Mouse (Mus musculus): ENCODE measurements around the gene Fshr. TPM values are rescaled to one million over a fixed set of nuclear protein-coding genes. Genes with fewer than 3 reads are reported as not detected.

Fshr gene
- total RNA-seq, 1 experiment: not detected

GRCm38 (mm10) chr17:89049071-89049470 lies 151.4 kb downstream of the Fshr start:
- no peak overlapping the region for H3K9ac ChIP-seq (ENCODE audit: insufficient read depth, low read depth, low read length, poor library complexity, severe bottlenecking)
- no peaks in the 10 kb centered on the region for H3K36me3 ChIP-seq (ENCODE audit: control insufficient read depth, insufficient read depth, low read length, poor library complexity, severe bottlenecking)
- H3K9me3 ChIP-seq (ENCODE audit: control insufficient read depth, insufficient read depth, low read depth, low read length): no peaks in the 10 kb centered on the region
- in situ Hi-C loops (cut with MboI; ENCODE audit: low sequenced_read_pairs in 2 of 2, unreplicated experiment in 2 of 2): no loop called here
- no peak for DNase-seq (ENCODE audit: low read depth, low spot score)
- H3K27ac ChIP-seq (ENCODE audit: insufficient read depth, low read depth, low read length, poor library complexity, severe bottlenecking): no peak overlapping the region
- no peak overlapping the region for H3K4me3 ChIP-seq (ENCODE audit: insufficient read depth in 1 of 2, low read depth in 1 of 2, low read length in 2 of 2, poor library complexity in 1 of 2, severe bottlenecking in 1 of 2)
- TF ChIP-seq MAFK (IDR thresholded peaks at IDR 0.05; ENCODE audit: insufficient read depth, low read depth, low read length): no peak
- TF ChIP-seq HCFC1 (IDR thresholded peaks at IDR 0.05; ENCODE audit: borderline replicate concordance, insufficient read depth, low read length): no peak
- H3K4me1 ChIP-seq (ENCODE audit: control insufficient read depth in 2 of 2, insufficient read depth in 2 of 2, low read length in 2 of 2, poor library complexity in 1 of 2): no peaks in the 10 kb centered on the region

GRCm38 (mm10) chr17:89046016-89046415 lies 154.5 kb downstream of the Fshr start:
- TF ChIP-seq HCFC1 (IDR thresholded peaks at IDR 0.05; ENCODE audit: borderline replicate concordance, insufficient read depth, low read length): no peak
- in situ Hi-C loops (cut with MboI; ENCODE audit: low sequenced_read_pairs in 2 of 2, unreplicated experiment in 2 of 2): no loop called here
- H3K27ac ChIP-seq (ENCODE audit: insufficient read depth, low read depth, low read length, poor library complexity, severe bottlenecking): no peak overlapping the region
- H3K4me1 ChIP-seq (ENCODE audit: control insufficient read depth in 2 of 2, insufficient read depth in 2 of 2, low read length in 2 of 2, poor library complexity in 1 of 2): no peaks in the 10 kb centered on the region
- H3K4me3 ChIP-seq (ENCODE audit: insufficient read depth in 1 of 2, low read depth in 1 of 2, low read length in 2 of 2, poor library complexity in 1 of 2, severe bottlenecking in 1 of 2): no peak overlapping the region
- no peak overlapping the region for H3K9ac ChIP-seq (ENCODE audit: insufficient read depth, low read depth, low read length, poor library complexity, severe bottlenecking)
- H3K36me3 ChIP-seq (ENCODE audit: control insufficient read depth, insufficient read depth, low read length, poor library complexity, severe bottlenecking): no peaks in the 10 kb centered on the region
- no peak for DNase-seq (ENCODE audit: low read depth, low spot score)
- H3K9me3 ChIP-seq (ENCODE audit: control insufficient read depth, insufficient read depth, low read depth, low read length): no peaks in the 10 kb centered on the region

DNA sequence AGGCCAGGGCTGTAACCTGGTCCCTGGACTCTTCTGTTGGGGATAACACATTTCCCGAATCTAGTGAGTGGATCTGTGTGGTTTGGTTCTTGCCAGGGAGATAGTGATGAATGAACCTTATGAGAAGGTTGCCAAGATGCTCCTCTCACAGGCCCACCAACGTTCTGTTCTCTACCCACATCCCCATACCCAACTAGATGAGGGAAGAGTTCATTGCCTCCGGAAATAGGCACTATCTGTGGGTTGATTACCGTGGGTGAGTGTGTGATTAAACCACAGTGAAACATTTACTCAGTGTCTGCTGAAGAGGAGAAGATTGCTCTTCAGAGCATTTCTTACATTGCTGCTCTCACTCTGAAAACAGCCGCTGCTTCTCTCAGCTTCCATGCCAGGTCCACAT lies 163.8 kb downstream of the Fshr start:
- no peak for DNase-seq (ENCODE audit: low read depth, low spot score)
- no peaks in the 10 kb centered on the region for H3K4me1 ChIP-seq (ENCODE audit: control insufficient read depth in 2 of 2, insufficient read depth in 2 of 2, low read length in 2 of 2, poor library complexity in 1 of 2)
- H3K27ac ChIP-seq (ENCODE audit: insufficient read depth, low read depth, low read length, poor library complexity, severe bottlenecking): no peak overlapping the region
- H3K9me3 ChIP-seq (ENCODE audit: control insufficient read depth, insufficient read depth, low read depth, low read length): no peaks in the 10 kb centered on the region
- no peak overlapping the region for H3K4me3 ChIP-seq (ENCODE audit: insufficient read depth in 1 of 2, low read depth in 1 of 2, low read length in 2 of 2, poor library complexity in 1 of 2, severe bottlenecking in 1 of 2)
- TF ChIP-seq MAFK (IDR thresholded peaks at IDR 0.05; ENCODE audit: insufficient read depth, low read depth, low read length): no peak
- no peak for TF ChIP-seq CHD2 (IDR thresholded peaks at IDR 0.05; ENCODE audit: low read depth, low read length)
- no peak for TF ChIP-seq HCFC1 (IDR thresholded peaks at IDR 0.05; ENCODE audit: borderline replicate concordance, insufficient read depth, low read length)
- no peak for TF ChIP-seq ZC3H11A (IDR thresholded peaks at IDR 0.05; ENCODE audit: borderline replicate concordance, low read depth, low read length)
- TF ChIP-seq ZNF384 (IDR thresholded peaks at IDR 0.05; ENCODE audit: low read depth, low read length): no peak
- in situ Hi-C loops (cut with MboI; ENCODE audit: low sequenced_read_pairs in 2 of 2, unreplicated experiment in 2 of 2): no loop called here
- H3K36me3 ChIP-seq (ENCODE audit: control insufficient read depth, insufficient read depth, low read length, poor library complexity, severe bottlenecking): no peaks in the 10 kb centered on the region
- H3K9ac ChIP-seq (ENCODE audit: insufficient read depth, low read depth, low read length, poor library complexity, severe bottlenecking): no peak overlapping the region

- Histone ChIP-seq H3K9me3 (ENCODE audit: control insufficient read depth, insufficient read depth, low read depth, low read length) (no peaks in the 10 kb centered on the region), H3K27ac (ENCODE audit: insufficient read depth, low read depth, low read length, poor library complexity, severe bottlenecking) (no peak overlapping the region), H3K36me3 (ENCODE audit: control insufficient read depth, insufficient read depth, low read length, poor library complexity, severe bottlenecking) (no peaks in the 10 kb centered on the region), H3K4me3 (ENCODE audit: insufficient read depth in 1 of 2, low read depth in 1 of 2, low read length in 2 of 2, poor library complexity in 1 of 2, severe bottlenecking in 1 of 2) (no peak overlapping the region), H3K9ac (ENCODE audit: insufficient read depth, low read depth, low read length, poor library complexity, severe bottlenecking) (no peak overlapping the region), H3K4me1 (ENCODE audit: control insufficient read depth in 2 of 2, insufficient read depth in 2 of 2, low read length in 2 of 2, poor library complexity in 1 of 2) (no peaks in the 10 kb centered on the region)
- DNase-seq (ENCODE audit: low read depth, low spot score): no peak
- TF ChIP-seq ZC3H11A (IDR thresholded peaks at IDR 0.05; ENCODE audit: borderline replicate concordance, low read depth, low read length): no peak
- TF ChIP-seq CHD2 (IDR thresholded peaks at IDR 0.05; ENCODE audit: low read depth, low read length): no peak
- no peak for TF ChIP-seq MAFK (IDR thresholded peaks at IDR 0.05; ENCODE audit: insufficient read depth, low read depth, low read length)
- no peak for TF ChIP-seq ZNF384 (IDR thresholded peaks at IDR 0.05; ENCODE audit: low read depth, low read length)
- no peak for TF ChIP-seq HCFC1 (IDR thresholded peaks at IDR 0.05; ENCODE audit: borderline replicate concordance, insufficient read depth, low read length)
- in situ Hi-C loops (cut with MboI; ENCODE audit: low sequenced_read_pairs in 2 of 2, unreplicated experiment in 2 of 2): no loop called here
Measured at GRCm38 (mm10) chr17:89036049-89036448, 164.4 kb downstream of the Fshr start.

DNA sequence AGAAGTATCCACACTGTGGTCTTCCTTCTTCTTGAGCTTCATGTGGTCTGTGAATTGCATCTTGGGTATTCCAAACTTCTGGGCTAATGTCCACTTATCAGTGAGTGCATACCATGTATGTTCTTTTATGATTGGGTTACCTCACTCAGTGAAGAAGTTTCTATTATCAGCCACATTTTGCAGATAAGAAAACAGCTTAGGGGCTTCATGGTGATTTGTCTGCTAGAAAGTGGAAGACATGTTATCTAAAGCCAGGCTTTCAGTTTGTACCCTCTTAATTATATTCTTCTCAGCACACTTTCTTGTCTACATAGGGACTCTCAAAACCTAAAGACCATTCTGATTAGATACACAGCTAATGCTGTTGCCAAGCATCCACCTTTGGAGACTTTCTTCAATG lies 165.8 kb downstream of the Fshr start:
- Histone ChIP-seq H3K9ac (ENCODE audit: insufficient read depth, low read depth, low read length, poor library complexity, severe bottlenecking) (no peak overlapping the region), H3K4me3 (ENCODE audit: insufficient read depth in 1 of 2, low read depth in 1 of 2, low read length in 2 of 2, poor library complexity in 1 of 2, severe bottlenecking in 1 of 2) (no peak overlapping the region), H3K27ac (ENCODE audit: insufficient read depth, low read depth, low read length, poor library complexity, severe bottlenecking) (no peak overlapping the region), H3K36me3 (ENCODE audit: control insufficient read depth, insufficient read depth, low read length, poor library complexity, severe bottlenecking) (no peaks in the 10 kb centered on the region), H3K9me3 (ENCODE audit: control insufficient read depth, insufficient read depth, low read depth, low read length) (no peaks in the 10 kb centered on the region), H3K4me1 (ENCODE audit: control insufficient read depth in 2 of 2, insufficient read depth in 2 of 2, low read length in 2 of 2, poor library complexity in 1 of 2) (no peaks in the 10 kb centered on the region)
- TF ChIP-seq ZC3H11A (IDR thresholded peaks at IDR 0.05; ENCODE audit: borderline replicate concordance, low read depth, low read length) (no peak), MAFK (IDR thresholded peaks at IDR 0.05; ENCODE audit: insufficient read depth, low read depth, low read length) (no peak), ZNF384 (IDR thresholded peaks at IDR 0.05; ENCODE audit: low read depth, low read length) (no peak), HCFC1 (IDR thresholded peaks at IDR 0.05; ENCODE audit: borderline replicate concordance, insufficient read depth, low read length) (no peak), CHD2 (IDR thresholded peaks at IDR 0.05; ENCODE audit: low read depth, low read length) (no peak)
- no peak for DNase-seq (ENCODE audit: low read depth, low spot score)
- in situ Hi-C loops (cut with MboI; ENCODE audit: low sequenced_read_pairs in 2 of 2, unreplicated experiment in 2 of 2): no loop called here

All from ES-E14 (cell line).